Mouse (Mus musculus) hindbrain, embryonic 14.5 days (tissue): ENCODE measurements around the gene Lhfp. TPM values are rescaled to one million over a fixed set of nuclear protein-coding genes. Genes with fewer than 3 reads are reported as not detected.
A peak's percentile ranks its signal among the peaks of the same experiment; 100 is the strongest.

ENCODE experiments used
- ATAC-seq: fragments of 200-750 bp; cut with Nextera tagmentation; 2 replicates; pipeline ENCODE4 v1.8.0; 2017; ENCODE audit warnings: moderate number of reproducible peaks, mild to moderate bottlenecking, moderate TSS enrichment, moderate library complexity; ENCODE audit not compliant: low FRiP score
- DNase-seq: peaks from one replicate; pipeline ENCODE4 v3.0.0-alpha.2; 2015; ENCODE audit warnings: low spot score
- H3K27ac ChIP-seq: fragments of 300-500 bp; sonication (generic); 2 replicates; pipeline ENCODE4 v1.5.1; 2014; ENCODE audit warnings: mild to moderate bottlenecking, moderate library complexity
- H3K27me3 ChIP-seq: fragments of 300-500 bp; sonication (generic); 2 replicates; pipeline ENCODE4 v1.6.1; 2014; ENCODE audit warnings: mild to moderate bottlenecking, low read length, mixed read lengths; ENCODE audit not compliant: control insufficient read depth, insufficient read depth
- H3K36me3 ChIP-seq: fragments of 300-500 bp; sonication (generic); replicated peaks from 2 replicates; pipeline ENCODE4 v1.6.1; 2014; ENCODE audit not compliant: control insufficient read depth, insufficient read depth
- H3K4me1 ChIP-seq: fragments of 300-500 bp; sonication (generic); replicated peaks from 2 replicates; pipeline ENCODE4 v1.6.1; 2014; ENCODE audit warnings: antibody characterized with exemption, low read length, mixed read lengths; ENCODE audit not compliant: control insufficient read depth, insufficient read depth
- H3K4me2 ChIP-seq: fragments of 300-500 bp; sonication (generic); replicated peaks from 2 replicates; pipeline ENCODE4 v1.6.1; 2014; ENCODE audit warnings: mild to moderate bottlenecking, moderate library complexity
- H3K4me3 ChIP-seq: fragments of 300-500 bp; sonication (generic); replicated peaks from 2 replicates; pipeline ENCODE4 v1.5.1; 2014; ENCODE audit warnings: mild to moderate bottlenecking, low read length
- H3K9ac ChIP-seq: fragments of 300-500 bp; sonication (generic); 2 replicates; pipeline ENCODE4 v1.6.1; 2014
- H3K9me3 ChIP-seq: fragments of 300-500 bp; sonication (generic); 2 replicates; pipeline ENCODE4 v1.6.1; 2016; ENCODE audit warnings: low read length; ENCODE audit not compliant: control insufficient read depth
- WGBS: fragments of 180-500 bp; shearing (Covaris S2); extraction: QIAGEN DNeasy Blood & Tissue Kit; methylation state at CpG from one replicate; pipeline ENCODE4 v1.1.7; 2014; 5-methylcytosine and 5-hydroxymethylcytosine counted together
- polyA plus RNA-seq: library from polyadenylated mRNA; unstranded; fragments of >200 nt; fragmentation: Nextera tagmentation; extraction: Ambion mirVana; gene quantifications from 2 replicates; pipeline ENCODE4 v1.2.1, GENCODE M21; 2014

Lhfp gene
- polyA plus RNA-seq, 1 experiment from 2014 or later = 48.3 TPM

GRCm38 (mm10) chr3:53046371-53046770, 5.0 kb downstream of the Lhfp start:
- H3K9me3 ChIP-seq = no peaks in the 10 kb centered on the region
- ATAC-seq (no peak), DNase-seq (no peak)
- no peak overlapping the region for H3K4me3 ChIP-seq
- no peaks in the 10 kb centered on the region for H3K36me3 ChIP-seq
- H3K27me3 ChIP-seq = no peaks in the 10 kb centered on the region
- H3K4me2 ChIP-seq = peak overlapping the region; percentile 22; the same call in 1 of the 2 replicates
- H3K9ac ChIP-seq = no peak overlapping the region
- peaks cover 10% of the 10 kb centered on the region; the same call in 1 of the 2 replicates for H3K4me1 ChIP-seq
- 81% methylated on average over 6 of the region's 6 CpGs for WGBS
- H3K27ac ChIP-seq = no peak overlapping the region

GRCm38 (mm10) chr3:53052385-53052784, 11.1 kb downstream of the Lhfp start:
- Histone ChIP-seq H3K4me1 (peaks cover 14% of the 10 kb centered on the region), H3K4me2 (peak overlapping the region; percentile 24), H3K36me3 (no peaks in the 10 kb centered on the region), H3K4me3 (no peak overlapping the region), H3K9me3 (no peaks in the 10 kb centered on the region), H3K27me3 (no peaks in the 10 kb centered on the region), H3K27ac (no peak overlapping the region), H3K9ac (no peak overlapping the region)
- 17% methylated on average over 8 of the region's 8 CpGs for WGBS
- ATAC-seq (no peak), DNase-seq (no peak)

- no peaks in the 10 kb centered on the region for H3K36me3 ChIP-seq
- no peaks in the 10 kb centered on the region for H3K27me3 ChIP-seq
- H3K4me3 ChIP-seq = no peak overlapping the region
- H3K4me2 ChIP-seq = no peak overlapping the region
- H3K4me1 ChIP-seq = peaks cover 14% of the 10 kb centered on the region
- WGBS = 86% methylated on average over 10 of the region's 10 CpGs
- no peaks in the 10 kb centered on the region for H3K9me3 ChIP-seq
- DNase-seq (no peak), ATAC-seq (no peak)
- H3K27ac ChIP-seq = no peak overlapping the region
- no peak overlapping the region for H3K9ac ChIP-seq
Measured at GRCm38 (mm10) chr3:53056430-53056829, 15.1 kb downstream of the Lhfp start.

- Histone ChIP-seq H3K27ac (no peak overlapping the region), H3K4me3 (no peak overlapping the region), H3K4me2 (no peak overlapping the region), H3K9me3 (no peaks in the 10 kb centered on the region), H3K27me3 (no peaks in the 10 kb centered on the region), H3K36me3 (no peaks in the 10 kb centered on the region), H3K4me1 (peaks cover 3% of the 10 kb centered on the region; the same call in 1 of the 2 replicates), H3K9ac (no peak overlapping the region)
- no peak for ATAC-seq
- 89% methylated on average over 2 of the region's 2 CpGs for WGBS
- no peak for DNase-seq
Measured at GRCm38 (mm10) chr3:53059959-53060358, 18.6 kb downstream of the Lhfp start.

GRCm38 (mm10) chr3:53063423-53064147, 22.3 kb downstream of the Lhfp start:
- WGBS = 63% methylated on average over 13 of the region's 13 CpGs
- no peak for ATAC-seq
- peaks cover 7% of the 10 kb centered on the region; the same call in 1 of the 2 replicates for H3K4me1 ChIP-seq

GRCm38 (mm10) chr3:53065267-53066094, 24.2 kb downstream of the Lhfp start:
- 75% methylated on average over 13 of the region's 13 CpGs for WGBS
- no peak for DNase-seq
- H3K4me1 ChIP-seq = peaks cover 8% of the 10 kb centered on the region; the same call in 1 of the 2 replicates
- no peaks in the 10 kb centered on the region for H3K36me3 ChIP-seq
- no peak overlapping the region for H3K4me2 ChIP-seq
- H3K9me3 ChIP-seq = no peaks in the 10 kb centered on the region
- H3K27me3 ChIP-seq = no peaks in the 10 kb centered on the region
- no peak for ATAC-seq
- H3K27ac ChIP-seq = no peak overlapping the region
- no peak overlapping the region for H3K4me3 ChIP-seq
- no peak overlapping the region for H3K9ac ChIP-seq

More at GRCm38 (mm10) chr3:53063423-53064147, 22.3 kb downstream of the Lhfp start:
- Histone ChIP-seq H3K4me2 (no peak overlapping the region), H3K9ac (no peak overlapping the region), H3K4me3 (no peak overlapping the region), H3K27me3 (no peaks in the 10 kb centered on the region), H3K36me3 (no peaks in the 10 kb centered on the region), H3K9me3 (no peaks in the 10 kb centered on the region), H3K27ac (no peak overlapping the region)
- no peak for DNase-seq

- no peaks in the 10 kb centered on the region for H3K9me3 ChIP-seq
- no peak for ATAC-seq
- no peak overlapping the region for H3K4me3 ChIP-seq
- H3K4me1 ChIP-seq = peaks cover 12% of the 10 kb centered on the region; the same call in 1 of the 2 replicates
- H3K36me3 ChIP-seq = no peaks in the 10 kb centered on the region
- H3K4me2 ChIP-seq = no peak overlapping the region
- no peak for DNase-seq
- 89% methylated on average over 4 of the region's 4 CpGs for WGBS
- H3K9ac ChIP-seq = no peak overlapping the region
- H3K27me3 ChIP-seq = no peaks in the 10 kb centered on the region
- H3K27ac ChIP-seq = no peak overlapping the region
Measured at GRCm38 (mm10) chr3:53066095-53066372, 24.7 kb downstream of the Lhfp start.

GRCm38 (mm10) chr3:53068399-53068798, 27.1 kb downstream of the Lhfp start:
- H3K27ac ChIP-seq = no peak overlapping the region
- no peak for ATAC-seq
- peaks cover 12% of the 10 kb centered on the region; the same call in 1 of the 2 replicates for H3K4me1 ChIP-seq
- H3K9ac ChIP-seq = no peak overlapping the region
- no peaks in the 10 kb centered on the region for H3K27me3 ChIP-seq
- H3K4me3 ChIP-seq = no peak overlapping the region
- no peaks in the 10 kb centered on the region for H3K9me3 ChIP-seq
- no peak overlapping the region for H3K4me2 ChIP-seq
- DNase-seq = no peak
- H3K36me3 ChIP-seq = no peaks in the 10 kb centered on the region
- 89% methylated on average over 5 of the region's 5 CpGs for WGBS

- no peak overlapping the region for H3K9ac ChIP-seq
- H3K4me1 ChIP-seq = 0 out of 2 replicates have a peak, but pooled peaks cover 5% of the 10 kb centered on the region
- no peaks in the 10 kb centered on the region for H3K27me3 ChIP-seq
- no peak overlapping the region for H3K27ac ChIP-seq
- ATAC-seq (no peak), DNase-seq (no peak)
- WGBS = 90% methylated on average over 4 of the region's 4 CpGs
- no peaks in the 10 kb centered on the region for H3K9me3 ChIP-seq
- H3K4me3 ChIP-seq = no peak overlapping the region
- H3K36me3 ChIP-seq = no peaks in the 10 kb centered on the region
- H3K4me2 ChIP-seq = no peak overlapping the region
Measured at GRCm38 (mm10) chr3:53074264-53074663, 32.9 kb downstream of the Lhfp start.
